Mouse (Mus musculus): ENCODE measurements around the gene Rpsa. TPM values are rescaled to one million over a fixed set of nuclear protein-coding genes. Genes with fewer than 3 reads are reported as not detected.
"Not testable (repeated sequence)": the region's sequence is repeated elsewhere in the genome, so short reads cannot be mapped to it uniquely, and the experiment has no call there.

Rpsa gene
- polyA plus RNA-seq, 1 experiment from 2014 or later = 1,180 TPM

DNA sequence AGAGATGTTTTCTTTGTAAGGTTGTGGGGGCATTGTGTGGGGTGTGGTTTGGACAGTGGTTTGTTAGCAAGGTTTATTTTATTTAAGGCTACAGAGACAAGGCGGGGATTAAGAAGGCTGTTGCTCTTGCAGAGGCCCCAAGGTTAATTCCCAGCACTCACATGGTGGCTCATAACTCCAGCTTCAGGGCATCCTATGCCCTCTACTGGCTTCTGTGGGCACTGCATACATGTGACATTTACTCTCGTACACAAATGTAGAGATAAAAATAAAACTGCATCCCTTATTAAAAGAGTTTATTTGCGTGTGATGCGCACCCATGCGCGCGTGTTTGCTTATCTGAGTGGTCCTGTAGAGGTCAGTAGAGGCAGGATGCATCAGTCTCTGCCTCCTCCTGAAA lies 38.4 kb upstream of the Rpsa start:
- WGBS = 91% methylated on average over 7 of the region's 7 CpGs
- no peaks in the 10 kb centered on the region for H3K36me3 ChIP-seq (replicated peaks; ENCODE audit: control insufficient read depth, insufficient read depth)

DNA sequence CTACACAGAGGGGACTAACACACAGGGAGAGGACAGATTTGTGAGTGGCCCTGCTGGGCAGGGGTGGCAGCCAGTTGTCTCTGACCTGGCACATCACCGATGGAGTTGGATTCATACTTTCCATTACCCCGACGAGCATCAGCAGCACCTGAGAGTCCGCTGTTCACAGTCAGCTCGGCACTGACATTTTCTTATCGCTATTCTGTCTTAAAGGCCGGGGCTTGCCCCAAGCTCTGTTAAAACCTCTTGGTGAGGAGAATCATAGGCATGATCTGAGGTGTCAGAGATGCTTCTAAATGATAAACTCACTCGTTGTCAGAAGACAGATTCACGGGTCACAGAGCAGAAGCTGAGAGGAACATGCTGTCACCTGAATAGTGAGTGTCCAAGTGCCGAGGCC lies 36.4 kb upstream of the Rpsa start:
- no peak overlapping the region for H3K9ac ChIP-seq
- 92% methylated on average over 10 of the region's 10 CpGs for WGBS
- H3K4me2 ChIP-seq (replicated peaks) = no peak overlapping the region
- DNase-seq (ENCODE audit: low spot score) = no peak
- H3K27ac ChIP-seq = no peak overlapping the region
- H3K36me3 ChIP-seq (replicated peaks; ENCODE audit: control insufficient read depth, insufficient read depth) = no peaks in the 10 kb centered on the region
- no peak for ATAC-seq (ENCODE audit: low FRiP score)
- no peaks in the 10 kb centered on the region for H3K4me1 ChIP-seq (replicated peaks; ENCODE audit: control insufficient read depth, insufficient read depth, low read length)
- no peak overlapping the region for H3K4me3 ChIP-seq (replicated peaks; ENCODE audit: low read length)
- H3K9me3 ChIP-seq (ENCODE audit: control insufficient read depth, low read length) = no peaks in the 10 kb centered on the region
- no peaks in the 10 kb centered on the region for H3K27me3 ChIP-seq (ENCODE audit: control insufficient read depth, insufficient read depth, low read length)

More for the DNA sequence above, 38.4 kb upstream of the Rpsa start:
- no peak overlapping the region for H3K4me2 ChIP-seq (replicated peaks)
- H3K9me3 ChIP-seq (ENCODE audit: control insufficient read depth, low read length) = no peaks in the 10 kb centered on the region
- H3K27ac ChIP-seq = no peak overlapping the region
- no peak for DNase-seq (ENCODE audit: low spot score)
- no peak overlapping the region for H3K9ac ChIP-seq
- H3K4me1 ChIP-seq (replicated peaks; ENCODE audit: control insufficient read depth, insufficient read depth, low read length) = no peaks in the 10 kb centered on the region
- no peak overlapping the region for H3K4me3 ChIP-seq (replicated peaks; ENCODE audit: low read length)
- H3K27me3 ChIP-seq (ENCODE audit: control insufficient read depth, insufficient read depth, low read length) = no peaks in the 10 kb centered on the region
- no peak for ATAC-seq (ENCODE audit: low FRiP score)

DNA sequence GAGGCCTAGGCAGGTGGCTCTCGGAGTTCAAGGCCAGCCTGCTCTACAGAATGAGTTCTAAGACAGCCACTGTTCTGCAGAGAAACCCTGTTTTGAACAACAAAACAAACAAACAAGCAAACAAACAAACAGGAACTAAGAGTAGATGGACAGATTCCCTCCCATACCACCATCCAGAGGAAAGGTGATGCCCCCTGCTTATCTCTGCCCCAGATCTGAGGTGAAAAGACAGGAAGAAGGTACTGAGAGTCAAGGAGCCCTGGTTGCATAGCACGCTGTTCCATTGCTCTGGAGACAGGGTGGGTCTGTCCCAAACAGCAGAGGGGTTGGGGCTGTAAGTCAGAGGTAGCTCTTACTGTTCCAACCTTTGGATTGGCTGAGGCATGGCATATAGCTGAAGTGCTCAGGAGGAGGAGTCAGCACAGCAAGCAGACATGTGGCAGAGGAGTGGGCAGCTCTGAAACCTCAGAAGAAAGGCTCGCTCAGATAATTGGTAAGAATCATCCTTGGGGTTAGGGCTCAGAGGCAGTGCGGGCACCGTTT lies 35.7 kb upstream of the Rpsa start, which contains the start of gene Ccr8:
Gene Ccr8, plus strand, starts transcription at position 419 of the 543 bp plus-strand sequence.
- no peak within 1 kb of the TSS for H3K27ac ChIP-seq
- no peaks in the 10 kb centered on the region for H3K4me1 ChIP-seq (replicated peaks; ENCODE audit: control insufficient read depth, insufficient read depth, low read length)
- DNase-seq (ENCODE audit: low spot score) = no peak
- H3K36me3 ChIP-seq (replicated peaks; ENCODE audit: control insufficient read depth, insufficient read depth) = no peaks in the 10 kb centered on the region
- H3K4me2 ChIP-seq (replicated peaks) = no peak within 1 kb of the TSS
- no peaks in the 10 kb centered on the region for H3K27me3 ChIP-seq (ENCODE audit: control insufficient read depth, insufficient read depth, low read length)
- ATAC-seq (ENCODE audit: low FRiP score) = no peak
- H3K4me3 ChIP-seq (replicated peaks; ENCODE audit: low read length) = no peak within 1 kb of the TSS
- 78% methylated on average over 5 of the region's 5 CpGs for WGBS
- H3K9me3 ChIP-seq (ENCODE audit: control insufficient read depth, low read length) = no peaks in the 10 kb centered on the region
- H3K9ac ChIP-seq = no peak within 1 kb of the TSS

DNA sequence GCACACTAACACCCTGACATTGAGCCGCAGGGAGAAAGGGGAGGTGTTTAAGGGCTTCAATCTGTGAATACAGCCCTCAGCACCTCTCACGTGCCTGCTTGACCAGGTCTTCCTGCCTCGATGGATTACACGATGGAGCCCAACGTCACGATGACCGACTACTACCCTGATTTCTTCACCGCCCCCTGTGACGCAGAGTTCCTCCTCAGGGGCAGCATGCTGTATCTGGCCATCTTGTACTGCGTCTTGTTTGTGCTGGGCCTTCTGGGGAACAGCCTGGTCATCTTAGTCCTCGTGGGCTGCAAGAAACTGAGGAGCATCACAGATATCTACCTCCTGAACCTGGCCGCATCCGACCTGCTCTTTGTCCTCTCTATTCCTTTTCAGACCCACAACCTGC lies 33.8 kb upstream of the Rpsa start:
- Histone ChIP-seq H3K27me3 (ENCODE audit: control insufficient read depth, insufficient read depth, low read length) (no peaks in the 10 kb centered on the region), H3K9ac (no peak overlapping the region), H3K4me2 (replicated peaks) (no peak overlapping the region), H3K4me3 (replicated peaks; ENCODE audit: low read length) (no peak overlapping the region), H3K4me1 (replicated peaks; ENCODE audit: control insufficient read depth, insufficient read depth, low read length) (no peaks in the 10 kb centered on the region), H3K27ac (no peak overlapping the region), H3K9me3 (ENCODE audit: control insufficient read depth, low read length) (no peaks in the 10 kb centered on the region), H3K36me3 (replicated peaks; ENCODE audit: control insufficient read depth, insufficient read depth) (no peaks in the 10 kb centered on the region)
- ATAC-seq (ENCODE audit: low FRiP score) (no peak), DNase-seq (ENCODE audit: low spot score) (no peak)
- 91% methylated on average over 13 of the region's 13 CpGs for WGBS

DNA sequence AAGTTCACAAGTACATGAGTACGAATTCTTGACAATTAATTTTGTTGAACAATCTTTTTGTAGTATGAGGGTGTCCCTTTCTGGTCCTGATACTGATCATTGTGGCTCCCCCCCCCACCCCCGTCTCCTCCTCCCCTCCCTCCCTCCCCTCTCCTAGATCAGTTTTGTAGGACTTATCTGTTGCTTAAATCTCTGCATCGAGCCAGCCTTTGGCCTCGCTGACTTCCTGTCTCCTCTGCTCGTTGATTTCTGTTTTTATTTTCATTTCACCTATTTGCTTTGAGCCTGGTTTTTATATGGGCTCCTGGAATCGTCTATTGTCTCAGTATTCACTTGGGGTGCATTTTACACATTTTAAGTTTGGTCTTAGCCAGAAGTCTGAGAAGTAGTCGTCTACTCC lies 31.6 kb upstream of the Rpsa start:
- Histone ChIP-seq H3K4me3 (replicated peaks; ENCODE audit: low read length) (no peak overlapping the region), H3K9me3 (ENCODE audit: control insufficient read depth, low read length) (no peaks in the 10 kb centered on the region), H3K36me3 (replicated peaks; ENCODE audit: control insufficient read depth, insufficient read depth) (no peaks in the 10 kb centered on the region), H3K27me3 (ENCODE audit: control insufficient read depth, insufficient read depth, low read length) (no peaks in the 10 kb centered on the region), H3K4me2 (replicated peaks) (no peak overlapping the region), H3K9ac (no peak overlapping the region), H3K4me1 (replicated peaks; ENCODE audit: control insufficient read depth, insufficient read depth, low read length) (no peaks in the 10 kb centered on the region), H3K27ac (no peak overlapping the region)
- WGBS = 87% methylated on average over 7 of the region's 7 CpGs
- DNase-seq (ENCODE audit: low spot score) (no peak), ATAC-seq (ENCODE audit: low FRiP score) (no peak)

DNA sequence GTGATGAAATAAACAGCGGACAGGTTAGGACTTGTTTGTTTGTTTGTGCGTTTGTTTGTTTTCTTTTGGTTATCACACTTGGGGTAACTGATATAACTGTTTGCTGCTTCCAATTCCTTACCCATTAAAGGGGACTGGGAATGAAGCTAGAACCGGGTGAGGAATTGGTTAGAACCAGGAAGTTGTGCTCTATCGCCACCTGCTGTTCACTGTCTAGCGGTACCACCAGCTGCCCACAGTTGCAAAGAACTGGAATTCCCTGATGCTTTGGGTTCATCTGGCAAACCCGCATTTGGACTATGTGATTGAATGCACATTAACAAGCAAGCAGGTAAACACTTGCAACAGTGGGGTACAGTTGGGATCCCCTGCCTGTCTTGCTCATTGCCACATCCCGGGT lies 28.8 kb upstream of the Rpsa start:
- WGBS = 18% methylated on average over 7 of the region's 7 CpGs
- no peak overlapping the region for H3K4me3 ChIP-seq (replicated peaks; ENCODE audit: low read length)
- no peak overlapping the region for H3K27ac ChIP-seq
- H3K4me1 ChIP-seq (replicated peaks; ENCODE audit: control insufficient read depth, insufficient read depth, low read length) = no peaks in the 10 kb centered on the region
- no peaks in the 10 kb centered on the region for H3K36me3 ChIP-seq (replicated peaks; ENCODE audit: control insufficient read depth, insufficient read depth)
- H3K9ac ChIP-seq = no peak overlapping the region
- no peak for ATAC-seq (ENCODE audit: low FRiP score)
- H3K9me3 ChIP-seq (ENCODE audit: control insufficient read depth, low read length) = no peaks in the 10 kb centered on the region
- no peaks in the 10 kb centered on the region for H3K27me3 ChIP-seq (ENCODE audit: control insufficient read depth, insufficient read depth, low read length)
- DNase-seq (ENCODE audit: low spot score) = peak; percentile 85
- no peak overlapping the region for H3K4me2 ChIP-seq (replicated peaks)

DNA sequence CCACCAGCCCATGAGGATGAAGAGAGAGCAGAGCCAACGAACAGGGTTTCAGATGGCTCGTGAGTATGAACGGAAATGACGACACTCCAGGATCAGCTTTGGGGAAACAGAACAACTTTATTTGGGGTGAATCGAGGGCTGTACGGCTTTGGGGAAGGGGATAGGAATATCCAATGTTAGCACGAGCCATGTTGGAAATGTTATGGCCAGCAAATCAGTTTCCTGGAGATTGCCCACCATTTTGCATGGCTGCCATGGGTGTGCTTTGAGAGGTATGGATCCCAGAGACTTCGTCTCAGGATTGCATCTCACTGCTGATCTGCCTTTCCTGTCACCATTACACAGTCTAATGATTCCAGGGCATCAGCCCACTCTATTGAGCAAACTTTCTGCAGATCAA lies 28.2 kb upstream of the Rpsa start:
- Histone ChIP-seq H3K9ac (no peak overlapping the region), H3K27ac (no peak overlapping the region), H3K4me1 (replicated peaks; ENCODE audit: control insufficient read depth, insufficient read depth, low read length) (no peaks in the 10 kb centered on the region), H3K9me3 (ENCODE audit: control insufficient read depth, low read length) (no peaks in the 10 kb centered on the region), H3K4me2 (replicated peaks) (no peak overlapping the region), H3K27me3 (ENCODE audit: control insufficient read depth, insufficient read depth, low read length) (no peaks in the 10 kb centered on the region), H3K4me3 (replicated peaks; ENCODE audit: low read length) (no peak overlapping the region), H3K36me3 (replicated peaks; ENCODE audit: control insufficient read depth, insufficient read depth) (no peaks in the 10 kb centered on the region)
- no peak for ATAC-seq (ENCODE audit: low FRiP score)
- 91% methylated on average over 8 of the region's 8 CpGs for WGBS
- DNase-seq (ENCODE audit: low spot score) = no peak

DNA sequence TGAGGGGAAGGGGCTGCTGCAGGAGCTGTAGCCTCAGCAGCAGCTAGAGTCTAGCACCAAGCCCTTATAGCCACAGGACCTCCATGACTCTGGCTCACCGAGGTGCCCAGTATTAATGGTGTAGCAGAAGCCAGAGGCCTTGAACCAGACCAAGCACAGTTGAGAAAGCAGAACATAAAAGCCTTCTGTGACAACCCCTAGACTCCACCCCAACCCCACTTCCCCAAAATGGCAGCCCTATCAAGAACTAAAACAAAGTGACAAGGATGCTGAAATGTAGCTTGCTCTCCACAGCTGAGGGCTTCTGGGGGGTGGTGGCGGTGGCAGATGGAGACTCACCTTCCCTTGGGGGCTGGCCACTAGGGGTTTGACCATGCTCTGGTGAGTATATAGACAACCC lies 26.3 kb upstream of the Rpsa start:
- Histone ChIP-seq H3K27me3 (ENCODE audit: control insufficient read depth, insufficient read depth, low read length) (no peaks in the 10 kb centered on the region), H3K4me3 (replicated peaks; ENCODE audit: low read length) (no peak overlapping the region), H3K9ac (no peak overlapping the region), H3K4me2 (replicated peaks) (no peak overlapping the region), H3K4me1 (replicated peaks; ENCODE audit: control insufficient read depth, insufficient read depth, low read length) (no peaks in the 10 kb centered on the region), H3K36me3 (replicated peaks; ENCODE audit: control insufficient read depth, insufficient read depth) (no peaks in the 10 kb centered on the region), H3K9me3 (ENCODE audit: control insufficient read depth, low read length) (no peaks in the 10 kb centered on the region), H3K27ac (no peak overlapping the region)
- ATAC-seq (ENCODE audit: low FRiP score) (no peak), DNase-seq (ENCODE audit: low spot score) (no peak)
- WGBS = 93% methylated on average over 2 of the region's 2 CpGs

DNA sequence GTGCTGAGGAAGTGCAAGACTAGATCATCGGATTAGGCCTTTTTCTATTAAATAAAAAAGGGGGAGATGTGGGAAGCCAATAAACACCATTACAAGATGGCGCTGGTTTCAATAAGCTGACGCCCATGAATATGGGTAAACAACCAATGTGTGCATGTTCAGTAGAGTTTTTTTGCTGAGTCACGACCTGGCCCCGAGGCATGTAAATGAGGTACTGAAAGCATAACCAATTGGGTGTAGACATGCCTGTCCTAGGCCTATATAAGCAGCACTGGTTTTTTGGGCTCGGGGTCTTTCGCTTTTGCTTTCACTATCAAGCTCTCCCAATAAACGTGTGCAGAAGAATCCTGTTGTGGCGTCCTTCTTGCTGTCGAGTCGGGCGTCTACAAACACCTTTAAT lies 18.5 kb upstream of the Rpsa start:
- H3K4me2 ChIP-seq (replicated peaks); H3K9me3 ChIP-seq (ENCODE audit: control insufficient read depth, low read length); H3K9ac ChIP-seq; DNase-seq (ENCODE audit: low spot score); H3K36me3 ChIP-seq (replicated peaks; ENCODE audit: control insufficient read depth, insufficient read depth); H3K4me3 ChIP-seq (replicated peaks; ENCODE audit: low read length); H3K4me1 ChIP-seq (replicated peaks; ENCODE audit: control insufficient read depth, insufficient read depth, low read length); H3K27ac ChIP-seq; H3K27me3 ChIP-seq (ENCODE audit: control insufficient read depth, insufficient read depth, low read length); ATAC-seq (ENCODE audit: low FRiP score): not testable (repeated sequence)
- 95% methylated on average over 12 of the region's 12 CpGs for WGBS

Measured in hindbrain, embryonic 14.5 days (tissue).